Mouse (Mus musculus) hindbrain, embryonic 15.5 days (tissue): Measurements from ENCODE around the gene Tceanc2. TPM values are rescaled to one million over a fixed set of nuclear protein-coding genes. Genes with fewer than 3 reads are reported as not detected.

Experiments used
- ATAC-seq: fragments of 200-750 bp; cut with Nextera tagmentation; 2 replicates; pipeline ENCODE4 v1.8.0; 2017; ENCODE audit warnings: low read depth, moderate number of reproducible peaks, moderate TSS enrichment; ENCODE audit not compliant: low FRiP score
- H3K27ac ChIP-seq: fragments of 300-500 bp; sonication (generic); replicated peaks from 2 replicates; pipeline ENCODE4 v1.5.1; 2015; ENCODE audit warnings: mild to moderate bottlenecking, inconsistent platforms
- H3K27me3 ChIP-seq: fragments of 300-500 bp; sonication (generic); 2 replicates; pipeline ENCODE4 v1.6.1; 2015; ENCODE audit warnings: control low read depth, inconsistent platforms
- H3K36me3 ChIP-seq: fragments of 300-500 bp; sonication (generic); 2 replicates; pipeline ENCODE4 v1.6.1; 2015; ENCODE audit warnings: control low read depth, inconsistent platforms
- H3K4me1 ChIP-seq: fragments of 300-500 bp; sonication (generic); replicated peaks from 2 replicates; pipeline ENCODE4 v1.6.1; 2015; ENCODE audit warnings: control low read depth, inconsistent platforms
- H3K4me2 ChIP-seq: fragments of 300-500 bp; sonication (generic); 2 replicates; pipeline ENCODE4 v1.6.1; 2015; ENCODE audit warnings: moderate library complexity, mild to moderate bottlenecking, inconsistent platforms
- H3K4me3 ChIP-seq: fragments of 300-500 bp; sonication (generic); 2 replicates; pipeline ENCODE4 v1.5.1; 2015; ENCODE audit warnings: mild to moderate bottlenecking, inconsistent platforms
- H3K9ac ChIP-seq: fragments of 300-500 bp; sonication (generic); 2 replicates; pipeline ENCODE4 v1.6.1; 2015; ENCODE audit warnings: inconsistent platforms
- H3K9me3 ChIP-seq: fragments of 300-500 bp; sonication (generic); 2 replicates; pipeline ENCODE4 v1.6.1; 2016; ENCODE audit warnings: control low read depth, inconsistent platforms
- WGBS: fragments of 180-500 bp; shearing (Covaris S2); methylation state at CpG from one replicate; pipeline ENCODE4 v1.1.7; 2015; 5-methylcytosine and 5-hydroxymethylcytosine counted together
- polyA plus RNA-seq: library from polyadenylated mRNA; unstranded; fragments of >200 nt; fragmentation: Nextera tagmentation; extraction: Ambion mirVana; gene quantifications from 2 replicates; pipeline ENCODE4 v1.2.1, GENCODE M21; 2015

Tceanc2 gene
- polyA plus RNA-seq, 1 experiment from 2014 or later, result 37.6 TPM

GRCm38 (mm10) chr4:107167798-107168197, 11.1 kb downstream of the Tceanc2 start:
- Histone ChIP-seq H3K9me3 (no peaks in the 10 kb centered on the region), H3K4me1 (0 out of 2 replicates have a peak, but pooled peaks cover 7% of the 10 kb centered on the region), H3K36me3 (peaks cover 15% of the 10 kb centered on the region), H3K27ac (no peak overlapping the region), H3K4me3 (no peak overlapping the region), H3K4me2 (no peak overlapping the region), H3K27me3 (no peaks in the 10 kb centered on the region), H3K9ac (no peak overlapping the region)
- WGBS, result 88% methylated on average over 5 of the region's 5 CpGs
- ATAC-seq, result no peak

- no peak overlapping the region for H3K4me3 ChIP-seq
- 87% methylated on average over 5 of the region's 5 CpGs for WGBS
- no peak overlapping the region for H3K9ac ChIP-seq
These were observed 12.2 kb downstream of the Tceanc2 start for GRCm38 (mm10) chr4:107166700-107167099.

GRCm38 (mm10) chr4:107163756-107164587, 14.9 kb downstream of the Tceanc2 start:
- 41% methylated on average over 9 of the region's 9 CpGs for WGBS
- Histone ChIP-seq H3K9ac (no peak overlapping the region), H3K4me2 (no peak overlapping the region), H3K27me3 (no peaks in the 10 kb centered on the region), H3K9me3 (no peaks in the 10 kb centered on the region), H3K4me3 (no peak overlapping the region), H3K36me3 (peaks cover 7% of the 10 kb centered on the region; the same call in 1 of the 2 replicates), H3K4me1 (0 out of 2 replicates have a peak, but pooled peaks cover 7% of the 10 kb centered on the region), H3K27ac (no peak overlapping the region)
- peak; percentile 75 for ATAC-seq

More at GRCm38 (mm10) chr4:107166700-107167099, 12.2 kb downstream of the Tceanc2 start:
- Histone ChIP-seq H3K4me2 (no peak overlapping the region), H3K9me3 (no peaks in the 10 kb centered on the region), H3K27me3 (no peaks in the 10 kb centered on the region), H3K4me1 (0 out of 2 replicates have a peak, but pooled peaks cover 7% of the 10 kb centered on the region), H3K27ac (no peak overlapping the region), H3K36me3 (peaks cover 10% of the 10 kb centered on the region; the same call in 1 of the 2 replicates)
- no peak for ATAC-seq

GRCm38 (mm10) chr4:107163341-107163740, 15.6 kb downstream of the Tceanc2 start:
- H3K4me2 ChIP-seq, result no peak overlapping the region
- H3K9ac ChIP-seq, result no peak overlapping the region
- H3K9me3 ChIP-seq, result no peaks in the 10 kb centered on the region
- H3K36me3 ChIP-seq, result peaks cover 7% of the 10 kb centered on the region; the same call in 1 of the 2 replicates
- no peaks in the 10 kb centered on the region for H3K27me3 ChIP-seq
- no peak overlapping the region for H3K4me3 ChIP-seq
- 91% methylated on average over 10 of the region's 10 CpGs for WGBS
- 0 out of 2 replicates have a peak, but pooled peaks cover 7% of the 10 kb centered on the region for H3K4me1 ChIP-seq
- ATAC-seq, result no peak
- no peak overlapping the region for H3K27ac ChIP-seq

- H3K27ac ChIP-seq, result no peak overlapping the region
- ATAC-seq, result no peak
- no peaks in the 10 kb centered on the region for H3K9me3 ChIP-seq
- H3K4me3 ChIP-seq, result no peak overlapping the region
- peaks cover 7% of the 10 kb centered on the region; the same call in 1 of the 2 replicates for H3K36me3 ChIP-seq
- H3K4me2 ChIP-seq, result no peak overlapping the region
- no peak overlapping the region for H3K9ac ChIP-seq
- 0 out of 2 replicates have a peak, but pooled peaks cover 7% of the 10 kb centered on the region for H3K4me1 ChIP-seq
- 92% methylated on average over 8 of the region's 8 CpGs for WGBS
- no peaks in the 10 kb centered on the region for H3K27me3 ChIP-seq
These were observed 18.7 kb downstream of the Tceanc2 start for GRCm38 (mm10) chr4:107160181-107160580.

GRCm38 (mm10) chr4:107159166-107159773, 19.6 kb downstream of the Tceanc2 start:
- no peak overlapping the region for H3K27ac ChIP-seq
- no peaks in the 10 kb centered on the region for H3K9me3 ChIP-seq
- 0 out of 2 replicates have a peak, but pooled peaks cover 5% of the 10 kb centered on the region for H3K4me1 ChIP-seq
- no peak for ATAC-seq
- no peaks in the 10 kb centered on the region for H3K36me3 ChIP-seq
- H3K4me2 ChIP-seq, result no peak overlapping the region
- H3K27me3 ChIP-seq, result no peaks in the 10 kb centered on the region
- no peak overlapping the region for H3K4me3 ChIP-seq
- 91% methylated on average over 11 of the region's 11 CpGs for WGBS
- H3K9ac ChIP-seq, result no peak overlapping the region

- no peak overlapping the region for H3K9ac ChIP-seq
- H3K4me1 ChIP-seq, result no peaks in the 10 kb centered on the region
These were observed 21.9 kb downstream of the Tceanc2 start for GRCm38 (mm10) chr4:107156983-107157401.

GRCm38 (mm10) chr4:107152571-107152970, 26.3 kb downstream of the Tceanc2 start:
- ATAC-seq, result no peak
- no peaks in the 10 kb centered on the region for H3K27me3 ChIP-seq
- H3K4me2 ChIP-seq, result no peak overlapping the region
- H3K4me1 ChIP-seq, result no peaks in the 10 kb centered on the region
- no peak overlapping the region for H3K9ac ChIP-seq
- no peaks in the 10 kb centered on the region for H3K36me3 ChIP-seq
- no peak overlapping the region for H3K27ac ChIP-seq
- 79% methylated on average over 8 of the region's 8 CpGs for WGBS
- H3K9me3 ChIP-seq, result no peaks in the 10 kb centered on the region
- no peak overlapping the region for H3K4me3 ChIP-seq

More at GRCm38 (mm10) chr4:107156983-107157401, 21.9 kb downstream of the Tceanc2 start:
- H3K36me3 ChIP-seq, result no peaks in the 10 kb centered on the region
- ATAC-seq, result no peak
- no peak overlapping the region for H3K27ac ChIP-seq
- no peak overlapping the region for H3K4me2 ChIP-seq
- H3K27me3 ChIP-seq, result no peaks in the 10 kb centered on the region
- H3K4me3 ChIP-seq, result no peak overlapping the region
- 89% methylated on average over 4 of the region's 4 CpGs for WGBS
- no peaks in the 10 kb centered on the region for H3K9me3 ChIP-seq

- Histone ChIP-seq H3K9ac (no peak overlapping the region), H3K4me1 (no peaks in the 10 kb centered on the region), H3K4me3 (no peak overlapping the region), H3K27ac (no peak overlapping the region), H3K36me3 (peaks cover 8% of the 10 kb centered on the region), H3K27me3 (no peaks in the 10 kb centered on the region), H3K9me3 (no peaks in the 10 kb centered on the region), H3K4me2 (no peak overlapping the region)
- 80% methylated on average over 6 of the region's 6 CpGs for WGBS
- ATAC-seq, result no peak
These were observed 27.9 kb downstream of the Tceanc2 start for GRCm38 (mm10) chr4:107150991-107151390.

- H3K4me2 ChIP-seq, result no peak overlapping the region
- no peak overlapping the region for H3K4me3 ChIP-seq
- no peaks in the 10 kb centered on the region for H3K27me3 ChIP-seq
- H3K27ac ChIP-seq, result no peak overlapping the region
- ATAC-seq, result no peak
- peaks cover 26% of the 10 kb centered on the region for H3K4me1 ChIP-seq
- WGBS, result 88% methylated on average over 8 of the region's 8 CpGs
- no peak overlapping the region for H3K9ac ChIP-seq
- H3K9me3 ChIP-seq, result no peaks in the 10 kb centered on the region
- peaks cover 8% of the 10 kb centered on the region for H3K36me3 ChIP-seq
These were observed 35.4 kb downstream of the Tceanc2 start for GRCm38 (mm10) chr4:107143511-107143910.

- Histone ChIP-seq H3K27ac (peak overlapping the region; percentile 66), H3K9me3 (no peaks in the 10 kb centered on the region), H3K4me3 (no peak overlapping the region), H3K4me1 (peaks cover 49% of the 10 kb centered on the region), H3K9ac (no peak overlapping the region), H3K27me3 (no peaks in the 10 kb centered on the region), H3K36me3 (no peaks in the 10 kb centered on the region), H3K4me2 (no peak overlapping the region)
- 41% methylated on average over 13 of the region's 13 CpGs for WGBS
- ATAC-seq, result no peak; the same call in 1 of the 2 replicates
These were observed 38.9 kb downstream of the Tceanc2 start for GRCm38 (mm10) chr4:107139836-107140631.
